Mouse (Mus musculus): Measurements from ENCODE around the gene Lcorl.

GRCm38 (mm10) chr5:45685243-45685642 is 172.2 kb downstream of the Lcorl start:
- TF ChIP-seq POLR2A (IDR thresholded peaks at IDR 0.05; ENCODE audit: control insufficient read depth, low read depth, low read length) (no peak), CTCF (IDR thresholded peaks at IDR 0.05; ENCODE audit: control insufficient read depth, insufficient read depth, insufficient replicate concordance, low read depth, low read length) (no peak)
